ENCODE assay signal across 10 mouse cellular contexts in genomic region chr10:110879426-110880066, GRCm38 (mm10). TPM values are rescaled to one million over a fixed set of nuclear protein-coding genes. Genes with fewer than 3 reads are reported as not detected.
DNase-seq lines count a peak whose midpoint lies in the region; ATAC-seq and TF ChIP-seq lines count a peak whose summit lies in the region.
"Had no signal": no experiment of that assay in that cellular context is flagged by ENCODE, and none has a peak within 500 bp of the region (broad histone marks: within the 10 kb centered on the region; RNA-seq: fewer than 3 reads in every experiment).

No protein-coding gene starts in this region.

- no peak overlapping the region for H3K4me3 ChIP-seq in heart, embryonic 14.5 days (ENCODE audit: control insufficient read depth in 1 of 2, insufficient read depth in 1 of 2, low read depth in 1 of 2, low read length in 2 of 2)
- H3K4me3 ChIP-seq in lung, embryonic 14.5 days (ENCODE audit: low read depth, low read length): no peak overlapping the region
- H3K4me3 ChIP-seq: limb, embryonic 15.5 days had no signal

- peak; percentile 54 for DNase-seq in gastrocnemius, postnatal 25 days
- DNase-seq in gastrocnemius, adult 8-10 months (ENCODE audit: low spot score in 2 of 2): no peak
- peak; percentile 2 for DNase-seq in Muller cell, postnatal 12 days (ENCODE audit: inconsistent ontology term)
- DNase-seq in lung, embryonic 14.5 days: peak; percentile 70
- DNase-seq in cerebellum, adult 11-12 months: no peak
- DNase-seq in cerebellum, adult 18-20 months: no peak
- DNase-seq in right cerebral cortex, postnatal 10 days (ENCODE audit: low spot score in 2 of 2): no peak
- DNase-seq: thymus, postnatal 25 days had no signal

- H3K27ac ChIP-seq in heart, embryonic 14.5 days (replicated peaks in 1 of 2; ENCODE audit: control insufficient read depth in 1 of 2, insufficient read depth in 1 of 2, low read depth in 2 of 2, low read length in 2 of 2): peak overlapping the region; percentile 19 to 46; a peak in 3 of 4 replicates
- peak overlapping the region; percentile 79; the same call in 1 of the 2 replicates for H3K27ac ChIP-seq in lung, embryonic 14.5 days (ENCODE audit: low read depth)
- H3K27ac ChIP-seq: limb, embryonic 15.5 days had no signal

- no peaks in the 10 kb centered on the region for H3K9me3 ChIP-seq in heart, embryonic 14.5 days (ENCODE audit: control insufficient read depth, low read length)
- no peaks in the 10 kb centered on the region for H3K9me3 ChIP-seq in lung, embryonic 14.5 days (ENCODE audit: low read depth, low read length)
- H3K9me3 ChIP-seq: limb, embryonic 15.5 days had no signal

- 0 out of 2 replicates have a peak overlapping the region, but pooled peaks have one; percentile 7 for H3K4me2 ChIP-seq in heart, embryonic 14.5 days (ENCODE audit: low read length)
- 0 out of 2 replicates have a peak overlapping the region, but pooled peaks have one; percentile 7 for H3K4me2 ChIP-seq in lung, embryonic 14.5 days
- H3K4me2 ChIP-seq: limb, embryonic 15.5 days had no signal

- H3K27me3 ChIP-seq in heart, embryonic 14.5 days (ENCODE audit: control insufficient read depth, insufficient read depth, low read length): no peaks in the 10 kb centered on the region
- no peaks in the 10 kb centered on the region for H3K27me3 ChIP-seq in lung, embryonic 14.5 days (ENCODE audit: insufficient read depth, low read length)
- H3K27me3 ChIP-seq: limb, embryonic 15.5 days had no signal

- no peak for TF ChIP-seq CTCF in lung, embryonic 14.5 days (IDR thresholded peaks at IDR 0.05; ENCODE audit: low read depth)

- no peak overlapping the region for H3K9ac ChIP-seq in heart, embryonic 14.5 days (ENCODE audit: low read length)
- no peak overlapping the region for H3K9ac ChIP-seq in lung, embryonic 14.5 days
- H3K9ac ChIP-seq: limb, embryonic 15.5 days had no signal

- peak; percentile 51; the same call in 1 of the 2 replicates for ATAC-seq in heart, embryonic 14.5 days (ENCODE audit: insufficient number of reproducible peaks, insufficient read depth, low FRiP score, low read depth)
- peak; percentile 87 for ATAC-seq in lung, embryonic 14.5 days (ENCODE audit: insufficient read depth)

- H3K36me3 ChIP-seq in heart, embryonic 14.5 days (ENCODE audit: control insufficient read depth, insufficient read depth, low read length): no peaks in the 10 kb centered on the region
- no peaks in the 10 kb centered on the region for H3K36me3 ChIP-seq in lung, embryonic 14.5 days (ENCODE audit: insufficient read depth)
- H3K36me3 ChIP-seq: limb, embryonic 15.5 days had no signal

- WGBS in heart, embryonic 14.5 days: 25% methylated on average over 7 of the region's 7 CpGs
- 15% methylated on average over 7 of the region's 7 CpGs for WGBS in lung, embryonic 14.5 days

- peaks cover 19 to 29% of the 10 kb centered on the region in 2 experiments for H3K4me1 ChIP-seq in heart, embryonic 14.5 days (ENCODE audit: control insufficient read depth in 2 of 2, insufficient read depth in 2 of 2, low read length in 2 of 2)
- H3K4me1 ChIP-seq in lung, embryonic 14.5 days (ENCODE audit: insufficient read depth): peaks cover 16% of the 10 kb centered on the region

RNA-seq across cellular contexts. Expression of gene Csrp2, which starts 40.0 kb away (rescaled TPM):
- total RNA-seq in gastrocnemius, postnatal 25 days (2021): 10 to 100 TPM in 1 of 2 experiments, 1 to 10 TPM in 1; 8.8 to 15.2 TPM
- total RNA-seq in gastrocnemius, adult 8-10 months (2022): 1 to 10 TPM; 2.7 to 6.5 (median 3.3) TPM
- polyA plus RNA-seq in heart, embryonic 14.5 days (2014; fragmentation: Nextera tagmentation; extraction: Ambion mirVana): 451 and 541 TPM in 2 replicates
- polyA plus RNA-seq in lung, embryonic 14.5 days (2014; fragmentation: Nextera tagmentation; extraction: Ambion mirVana): 154 and 172 TPM in 2 replicates

Comparison
In these comparisons a context has a peak if more than half of its experiments do, and no peak if none do; other contexts are left out.
1. DNase-seq: peak in gastrocnemius, postnatal 25 days (single experiment), Muller cell, postnatal 12 days (single experiment) and lung, embryonic 14.5 days (single experiment); none in gastrocnemius, adult 8-10 months (0 of 2), cerebellum, adult 11-12 months (single experiment), cerebellum, adult 18-20 months (0 of 2) and right cerebral cortex, postnatal 10 days (0 of 2).